In the genomic region with DNA sequence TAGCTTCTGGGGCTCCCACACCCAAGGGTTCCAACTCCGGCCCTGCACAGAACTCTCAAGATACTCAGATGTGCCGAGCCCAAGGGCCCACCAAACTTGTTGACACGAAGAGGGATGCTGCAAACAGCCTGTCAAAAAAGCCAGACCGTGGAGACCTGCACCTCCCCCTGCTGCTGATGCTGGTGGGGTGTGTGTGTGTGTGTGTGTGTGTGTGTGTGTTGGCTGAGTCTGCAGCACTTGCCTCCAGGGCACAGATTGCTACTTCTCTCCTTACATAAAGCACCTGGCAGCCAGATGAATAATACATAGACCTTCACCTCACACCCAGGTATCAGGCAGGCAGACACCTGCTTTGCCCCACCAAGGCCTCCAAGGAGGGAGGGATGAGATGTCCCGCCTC, we compare ENCODE assay signal across 8 mouse cellular contexts. TPM values are rescaled to one million over a fixed set of nuclear protein-coding genes. Genes with fewer than 3 reads are reported as not detected.
DNase-seq lines count a peak whose midpoint lies in the region; ATAC-seq lines count a peak whose summit lies in the region.

No protein-coding gene starts in this region.

- H3K27me3 ChIP-seq in heart, embryonic 14.5 days (ENCODE audit: control insufficient read depth, insufficient read depth, low read length): no peaks in the 10 kb centered on the region
- no peaks in the 10 kb centered on the region for H3K27me3 ChIP-seq in forebrain, embryonic 14.5 days (replicated peaks; ENCODE audit: control insufficient read depth, insufficient read depth, low read length)
- H3K27me3 ChIP-seq in liver, embryonic 15.5 days: peaks cover 8% of the 10 kb centered on the region

- ATAC-seq in heart, embryonic 14.5 days (ENCODE audit: insufficient number of reproducible peaks, insufficient read depth, low FRiP score, low read depth): no peak
- ATAC-seq in forebrain, embryonic 14.5 days: 0 out of 2 replicates have a peak, but pooled peaks have one; percentile 14
- no peak for ATAC-seq in liver, embryonic 15.5 days (ENCODE audit: insufficient read depth)

- peaks cover 47 to 53% of the 10 kb centered on the region in 2 experiments for H3K4me1 ChIP-seq in heart, embryonic 14.5 days (ENCODE audit: control insufficient read depth in 2 of 2, insufficient read depth in 2 of 2, low read length in 2 of 2)
- peaks cover 7% of the 10 kb centered on the region for H3K4me1 ChIP-seq in forebrain, embryonic 14.5 days (ENCODE audit: control insufficient read depth, insufficient read depth, low read length)
- H3K4me1 ChIP-seq in liver, embryonic 15.5 days (replicated peaks): peaks cover 33% of the 10 kb centered on the region

- H3K4me2 ChIP-seq in heart, embryonic 14.5 days (ENCODE audit: low read length): peak overlapping the region; percentile 94
- H3K4me2 ChIP-seq in forebrain, embryonic 14.5 days (ENCODE audit: low read length): peak overlapping the region; percentile 85
- H3K4me2 ChIP-seq in liver, embryonic 15.5 days: peak overlapping the region; percentile 97

- 14% methylated on average over 5 of the region's 5 CpGs for WGBS in heart, embryonic 14.5 days
- WGBS in forebrain, embryonic 14.5 days: 19% methylated on average over 5 of the region's 5 CpGs
- 21% methylated on average over 5 of the region's 5 CpGs for WGBS in liver, embryonic 15.5 days (ENCODE audit: insufficient replicate concordance)

- no peaks in the 10 kb centered on the region for H3K9me3 ChIP-seq in heart, embryonic 14.5 days (ENCODE audit: control insufficient read depth, low read length)
- no peaks in the 10 kb centered on the region for H3K9me3 ChIP-seq in forebrain, embryonic 14.5 days (replicated peaks; ENCODE audit: control insufficient read depth, low read length)
- H3K9me3 ChIP-seq in liver, embryonic 15.5 days (replicated peaks): no peaks in the 10 kb centered on the region

- H3K9ac ChIP-seq in heart, embryonic 14.5 days (ENCODE audit: low read length): peak overlapping the region; percentile 89
- H3K9ac ChIP-seq in forebrain, embryonic 14.5 days (ENCODE audit: low read length): peak overlapping the region; percentile 94
- no peak overlapping the region for H3K9ac ChIP-seq in liver, embryonic 15.5 days

- no peak for DNase-seq in heart, adult 9 months (ENCODE audit: low spot score in 2 of 2)
- peak; percentile 39 for DNase-seq in ES-CJ7 (ENCODE audit: low read depth, low spot score)
- DNase-seq in forebrain, embryonic 14.5 days (ENCODE audit: low spot score): no peak
- no peak for DNase-seq in layer of hippocampus, adult 18-20 months (ENCODE audit: low spot score in 2 of 2)
- DNase-seq in gastrocnemius, postnatal 4 days (ENCODE audit: low spot score in 2 of 2): no peak
- DNase-seq in urinary bladder, adult 2 months (ENCODE audit: low spot score): no peak

- H3K36me3 ChIP-seq in heart, embryonic 14.5 days (ENCODE audit: control insufficient read depth, insufficient read depth, low read length): 0 out of 2 replicates have a peak, but pooled peaks cover 4% of the 10 kb centered on the region
- H3K36me3 ChIP-seq in forebrain, embryonic 14.5 days (ENCODE audit: control insufficient read depth, insufficient read depth, low read length): no peaks in the 10 kb centered on the region
- no peaks in the 10 kb centered on the region for H3K36me3 ChIP-seq in liver, embryonic 15.5 days (replicated peaks)

- H3K27ac ChIP-seq in heart, embryonic 14.5 days (replicated peaks in 1 of 2; ENCODE audit: control insufficient read depth in 1 of 2, insufficient read depth in 1 of 2, low read depth in 2 of 2, low read length in 2 of 2): peak overlapping the region; percentile 4 to 81; a peak in 3 of 4 replicates
- no peak overlapping the region for H3K27ac ChIP-seq in forebrain, embryonic 14.5 days (ENCODE audit: low read depth, low read length)
- H3K27ac ChIP-seq in liver, embryonic 15.5 days (replicated peaks): no peak overlapping the region

- peak overlapping the region; percentile 85 to 89 for H3K4me3 ChIP-seq in heart, embryonic 14.5 days (ENCODE audit: control insufficient read depth in 1 of 2, insufficient read depth in 1 of 2, low read depth in 1 of 2, low read length in 2 of 2)
- peak overlapping the region; percentile 93 for H3K4me3 ChIP-seq in forebrain, embryonic 14.5 days (ENCODE audit: low read depth, low read length)
- peak overlapping the region; percentile 75 for H3K4me3 ChIP-seq in liver, embryonic 15.5 days (replicated peaks)

RNA-seq across cellular contexts. Expression of gene Tmem184b, which starts 1.2 kb away (rescaled TPM):
- 56.1 and 60.6 TPM in 2 replicates for polyA plus RNA-seq in heart, embryonic 14.5 days (2014; fragmentation: Nextera tagmentation; extraction: Ambion mirVana)
- polyA plus RNA-seq in forebrain, embryonic 14.5 days (2014; fragmentation: Nextera tagmentation; extraction: Ambion mirVana): 20.3 and 30.6 TPM in 2 replicates
- 11.6 and 11.7 TPM in 2 replicates for polyA plus RNA-seq in liver, embryonic 15.5 days (2015; fragmentation: Nextera tagmentation; extraction: Ambion mirVana)
- total RNA-seq in layer of hippocampus, adult 18-20 months (2021): 10 to 100 TPM; 55.0 to 57.9 TPM
- 10 to 100 TPM; 72.4 to 77.4 TPM for total RNA-seq in gastrocnemius, postnatal 4 days (2021)
- 51.5 and 68.3 TPM in 2 replicates for polyA plus RNA-seq in urinary bladder, adult 2 months (2012; rRNA removed)

RNA-seq across cellular contexts. Expression of gene Csnk1e, which starts 53.2 kb away (rescaled TPM):
- 83.0 and 95.1 TPM in 2 replicates for polyA plus RNA-seq in heart, embryonic 14.5 days (2014; fragmentation: Nextera tagmentation; extraction: Ambion mirVana)
- polyA plus RNA-seq in forebrain, embryonic 14.5 days (2014; fragmentation: Nextera tagmentation; extraction: Ambion mirVana): 114 and 158 TPM in 2 replicates
- 8.0 and 9.2 TPM in 2 replicates for polyA plus RNA-seq in liver, embryonic 15.5 days (2015; fragmentation: Nextera tagmentation; extraction: Ambion mirVana)
- 100 to 1,000 TPM in 1 of 2 experiments, 10 to 100 TPM in 1; 95.9 to 109 TPM for total RNA-seq in layer of hippocampus, adult 18-20 months (2021)
- total RNA-seq in gastrocnemius, postnatal 4 days (2021): 10 to 100 TPM; 81.1 to 89.2 TPM
- 76.7 and 90.3 TPM in 2 replicates for polyA plus RNA-seq in urinary bladder, adult 2 months (2012; rRNA removed)

RNA-seq across cellular contexts. Expression of gene Maff, which starts 55.8 kb away (rescaled TPM):
- polyA plus RNA-seq in heart, embryonic 14.5 days (2014; fragmentation: Nextera tagmentation; extraction: Ambion mirVana): 2.2 and 3.5 TPM in 2 replicates
- 0.72 and 1.6 TPM in 2 replicates for polyA plus RNA-seq in forebrain, embryonic 14.5 days (2014; fragmentation: Nextera tagmentation; extraction: Ambion mirVana)
- polyA plus RNA-seq in liver, embryonic 15.5 days (2015; fragmentation: Nextera tagmentation; extraction: Ambion mirVana): 2.1 and 2.6 TPM in 2 replicates
- 1 to 10 TPM; 2.1 TPM for total RNA-seq in layer of hippocampus, adult 18-20 months (2021)
- total RNA-seq in gastrocnemius, postnatal 4 days (2021): 1 to 10 TPM; 3.8 to 4.0 TPM
- polyA plus RNA-seq in urinary bladder, adult 2 months (2012; rRNA removed): 11.0 and 13.0 TPM in 2 replicates

Comparison
In these comparisons a context has a peak if more than half of its experiments do, and no peak if none do; other contexts are left out.
1. H3K27ac ChIP-seq: peak in heart, embryonic 14.5 days (2 of 2); none in forebrain, embryonic 14.5 days (single experiment) and liver, embryonic 15.5 days (single experiment).
2. Peak in every context shown above with its lines, with median percentiles within 50 percentile points of each other: H3K4me2 ChIP-seq and H3K4me3 ChIP-seq.